Mouse (Mus musculus) embryo, embryonic 9.5 days (tissue): ENCODE measurements at regions not wholly inside any gene's neighbourhood (a gene's known extent, or its start where the extent isn't known, plus 50 kb on each side); places are given as distances from the start of the nearest gene placed in this dataset.
A peak's percentile ranks its signal among the peaks of the same experiment; 100 is the strongest.

Experiments
- DNase-seq: peaks from one replicate; pipeline ENCODE4 v3.0.0-alpha.2; 2017; ENCODE audit errors: extremely low spot score

- DNase-seq = no peak
Observed at GRCm38 (mm10) chr5:52309317-52310060, 54.1 kb upstream of the Sod3 start.

GRCm38 (mm10) chr5:52296303-52296702 lies 67.3 kb upstream of the Sod3 start:
- DNase-seq = no peak

DNA sequence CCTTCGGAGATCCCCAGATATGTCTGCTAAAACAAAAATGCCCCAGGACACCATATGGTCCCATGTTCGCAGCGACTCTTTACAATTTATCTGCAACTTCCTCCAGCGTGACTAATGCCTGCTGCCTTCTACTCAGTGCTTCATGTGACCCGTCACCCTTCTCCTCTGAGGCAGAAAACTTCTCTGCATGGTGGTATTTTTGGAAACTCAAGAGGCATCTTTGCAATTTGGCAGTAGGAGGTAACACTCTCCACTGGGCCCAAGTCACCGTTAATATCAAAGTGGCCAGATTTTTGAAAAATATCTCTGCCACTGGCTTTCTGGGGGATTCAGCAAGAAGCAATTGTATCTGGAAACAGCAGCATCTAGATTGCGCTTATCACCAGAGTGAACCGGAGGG lies 69.1 kb upstream of the Sod3 start:
- no peak for DNase-seq

DNA sequence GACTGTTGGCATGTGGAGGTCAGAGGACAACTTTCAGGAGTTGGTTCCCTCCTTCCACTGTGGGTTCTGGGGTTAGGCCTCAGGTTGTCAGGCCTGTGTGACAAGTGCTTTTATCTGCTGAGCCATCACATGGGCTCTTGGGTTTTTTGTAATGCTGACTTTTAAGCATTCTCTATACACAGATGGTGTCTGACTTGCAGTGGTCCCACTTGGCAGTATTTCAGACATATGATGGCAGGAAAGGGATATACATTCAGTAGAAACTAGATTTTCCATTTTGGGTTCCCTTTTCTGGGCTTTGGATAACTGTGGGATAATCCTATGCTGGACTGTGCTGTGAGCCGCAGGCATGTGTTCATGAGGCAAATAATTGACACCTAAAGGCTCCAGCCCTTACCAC lies 75.3 kb upstream of the Sod3 start:
- no peak for DNase-seq

DNA sequence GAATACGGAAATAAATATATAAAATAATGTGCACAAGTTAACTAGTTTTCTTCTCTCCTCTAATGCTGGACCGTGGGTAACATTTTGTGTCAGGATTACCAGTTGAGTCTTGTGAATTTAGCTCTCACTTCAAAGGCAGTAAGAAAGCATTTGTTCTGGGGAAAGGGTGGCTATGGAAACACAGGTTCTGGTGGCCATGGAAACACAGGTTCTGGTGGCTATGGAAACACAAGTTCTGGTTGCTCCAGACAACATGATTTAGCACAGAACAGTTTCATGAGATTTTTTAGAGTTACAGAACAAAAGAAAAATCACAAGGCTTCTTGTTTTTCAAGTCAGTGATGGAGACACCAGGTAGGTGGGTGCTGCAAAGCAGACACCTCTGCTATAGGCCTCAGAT lies 82.7 kb upstream of the Sod3 start:
- DNase-seq = no peak

DNA sequence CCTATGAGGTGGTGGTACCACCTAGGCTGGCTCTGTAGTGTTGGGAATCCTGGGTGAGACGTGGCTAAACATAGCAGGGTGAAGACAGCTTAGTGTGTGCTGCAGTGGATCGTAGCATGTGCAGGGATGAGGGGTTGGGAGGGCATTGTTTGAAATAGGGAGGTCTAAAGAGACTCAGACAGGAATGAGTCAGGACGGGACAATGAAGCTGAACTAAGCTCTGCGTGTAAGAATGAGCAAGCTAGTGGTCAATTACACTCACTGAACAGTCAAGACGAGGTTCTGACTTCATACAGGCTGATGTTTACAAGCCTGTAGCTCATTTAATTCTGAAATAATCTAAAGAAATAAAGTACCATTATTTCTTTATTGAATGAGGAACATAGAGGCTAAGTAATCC lies 85.5 kb upstream of the Sod3 start:
- no peak for DNase-seq

GRCm38 (mm10) chr5:52263214-52263613 lies 72.9 kb upstream of the Dhx15 start:
- no peak for DNase-seq

DNA sequence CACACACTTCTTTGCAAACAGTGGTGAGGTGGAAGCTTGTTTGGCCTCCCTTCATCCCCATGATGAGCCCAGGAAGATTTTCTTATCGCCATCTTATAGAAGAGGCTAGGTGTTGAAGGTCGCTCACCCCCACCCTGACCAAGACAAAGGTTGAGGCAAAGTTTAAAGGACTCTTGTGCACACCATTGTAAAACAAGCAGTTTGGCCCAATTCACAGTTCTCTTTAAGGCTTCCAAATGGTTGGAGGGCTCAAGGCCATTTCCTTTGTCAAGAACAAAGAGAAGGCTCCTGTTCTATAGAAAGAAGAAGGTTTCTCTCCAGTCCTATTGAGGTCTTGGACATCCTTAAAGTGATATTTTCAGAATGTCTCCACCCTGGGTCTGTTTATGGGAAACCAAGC lies 67.8 kb upstream of the Dhx15 start:
- no peak for DNase-seq

DNA sequence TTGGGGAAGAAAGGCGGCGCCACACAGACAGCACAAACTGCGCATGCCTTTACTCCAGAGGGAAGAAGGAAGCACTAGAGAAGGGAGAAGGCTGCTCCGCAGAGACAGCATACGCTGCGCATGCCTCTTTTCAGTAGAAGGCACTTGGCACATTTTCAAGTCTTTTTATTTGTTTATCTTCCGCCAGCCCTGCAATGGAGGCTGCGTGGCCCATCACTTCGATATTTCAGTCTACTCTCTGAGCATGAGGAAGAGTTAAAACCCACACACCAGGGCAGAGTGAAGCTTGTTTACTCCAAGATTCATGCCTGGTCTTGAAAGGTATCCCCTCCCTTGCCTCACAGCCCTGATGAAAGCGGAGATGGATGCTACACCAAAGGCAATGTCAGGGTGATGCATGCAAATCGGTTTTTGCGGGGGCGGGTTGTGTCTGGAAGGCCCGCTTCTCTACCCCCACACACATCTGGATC lies 64.3 kb upstream of the Dhx15 start:
- no peak for DNase-seq

GRCm38 (mm10) chr5:52249804-52250203 lies 59.5 kb upstream of the Dhx15 start:
- DNase-seq = no peak

DNA sequence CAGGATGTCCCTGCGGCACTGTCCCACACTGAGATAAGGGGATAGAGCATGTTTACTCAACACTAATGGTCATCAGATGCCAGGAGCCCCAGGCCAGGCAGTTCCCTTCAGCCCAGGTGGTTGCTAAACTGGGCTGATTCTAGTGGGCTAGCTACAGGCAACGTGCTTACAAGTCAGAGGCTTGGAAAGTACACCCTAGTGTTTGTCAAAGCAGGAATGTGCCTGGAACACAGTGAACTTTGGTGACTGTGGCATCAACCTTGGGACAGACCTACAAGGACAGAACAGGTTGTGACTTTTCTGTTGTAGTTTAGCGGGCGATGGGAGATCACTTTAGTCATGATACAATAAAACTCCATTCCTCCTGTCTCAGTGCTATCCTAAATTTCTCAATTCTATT lies 53.6 kb upstream of the Dhx15 start:
- no peak for DNase-seq

GRCm38 (mm10) chr5:52242414-52242813 lies 52.1 kb upstream of the Dhx15 start:
- no peak for DNase-seq

DNA sequence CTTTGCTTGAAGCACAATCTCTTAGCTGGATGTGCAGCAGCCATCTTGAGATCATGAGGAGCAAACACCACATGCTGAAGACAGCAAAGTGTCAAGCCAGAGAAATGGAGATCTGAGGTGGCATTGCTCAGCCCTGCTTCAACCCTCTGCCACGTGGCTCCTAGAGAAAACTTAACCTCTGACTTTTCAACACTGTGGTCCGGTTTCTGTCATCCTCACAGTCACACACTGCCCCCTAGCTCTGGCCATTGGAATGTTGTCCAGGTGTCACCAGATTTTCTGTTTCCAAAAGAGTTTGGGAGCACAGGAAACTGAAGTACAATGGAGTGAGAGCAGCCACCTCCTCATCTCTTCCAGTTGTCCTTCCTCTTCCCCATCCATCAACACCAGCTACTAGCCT lies 50.2 kb upstream of the Dhx15 start:
- DNase-seq = peak; percentile 47
